Mouse (Mus musculus): ENCODE results near the gene Cand1. TPM values are rescaled to one million over a fixed set of nuclear protein-coding genes. Genes with fewer than 3 reads are reported as not detected.
A peak's percentile ranks its signal among the peaks of the same experiment; 100 is the strongest.

The Cand1 gene
- polyA plus RNA-seq, 1 experiment from 2014 or later = 55.5 TPM

DNA sequence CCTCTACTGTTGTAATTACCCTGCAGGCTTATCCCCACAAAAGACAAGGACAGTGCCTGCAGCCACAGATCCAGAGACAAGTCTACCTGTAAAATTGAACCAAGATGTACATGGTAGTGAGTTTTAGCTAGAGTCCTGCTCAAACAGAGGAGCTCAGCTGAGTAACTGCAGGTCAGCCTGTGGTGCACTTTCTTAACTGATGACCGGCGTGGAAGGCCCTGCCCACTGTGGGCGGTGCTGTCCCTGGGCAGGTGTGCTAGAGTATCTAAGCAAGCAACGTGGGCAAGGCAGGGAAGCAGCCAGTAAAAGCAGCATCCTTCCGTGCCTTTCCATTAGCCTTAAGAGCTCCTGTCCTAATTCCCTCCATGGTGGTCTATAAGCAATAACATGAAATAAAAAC, 34.6 kb downstream of the Cand1 start:
- no peaks in the 10 kb centered on the region for H3K9me3 ChIP-seq (replicated peaks)
- no peaks in the 10 kb centered on the region for H3K4me1 ChIP-seq
- no peak for ATAC-seq
- no peak overlapping the region for H3K27ac ChIP-seq
- WGBS = 88% methylated on average over 5 of the region's 5 CpGs
- no peak overlapping the region for H3K4me2 ChIP-seq
- peaks cover 87% of the 10 kb centered on the region for H3K36me3 ChIP-seq (ENCODE audit: poor library complexity, severe bottlenecking)
- no peak overlapping the region for H3K9ac ChIP-seq
- no peaks in the 10 kb centered on the region for H3K27me3 ChIP-seq
- H3K4me3 ChIP-seq = no peak overlapping the region

DNA sequence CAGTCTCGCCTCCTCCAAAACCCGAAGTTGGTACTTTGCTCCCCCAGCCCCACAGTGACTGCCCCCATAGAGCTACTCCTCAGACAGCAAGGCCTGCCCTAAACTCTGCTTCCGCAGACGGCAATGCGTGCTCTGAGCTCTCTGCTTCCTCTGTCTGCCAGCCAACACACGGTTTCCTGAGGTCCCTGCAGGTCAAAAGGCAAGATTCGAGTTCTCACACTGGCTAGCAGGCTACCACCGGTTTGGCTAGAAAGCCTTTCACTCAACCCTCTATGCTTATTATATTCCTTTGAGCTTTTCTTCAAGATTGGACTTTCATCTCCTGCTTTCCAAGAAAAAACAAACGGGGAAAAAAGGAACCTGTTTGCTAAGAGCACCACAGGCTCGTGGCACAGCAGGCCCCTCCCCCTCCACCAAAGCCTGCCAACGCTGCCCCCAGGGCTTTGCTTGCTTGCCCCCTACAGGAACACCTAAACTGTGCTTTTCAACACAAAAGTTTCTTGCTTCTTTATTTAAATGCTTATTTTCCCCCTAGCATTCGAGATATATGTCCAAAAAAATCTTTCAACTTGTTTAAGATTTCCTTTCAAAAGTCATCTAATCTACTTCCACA, 35.4 kb downstream of the Cand1 start:
- no peak overlapping the region for H3K9ac ChIP-seq
- 83% methylated on average over 12 of the region's 12 CpGs for WGBS
- H3K4me3 ChIP-seq = no peak overlapping the region
- H3K9me3 ChIP-seq (replicated peaks) = no peaks in the 10 kb centered on the region
- ATAC-seq = no peak
- H3K4me2 ChIP-seq = no peak overlapping the region
- H3K36me3 ChIP-seq (ENCODE audit: poor library complexity, severe bottlenecking) = peaks cover 85% of the 10 kb centered on the region
- no peaks in the 10 kb centered on the region for H3K4me1 ChIP-seq
- H3K27ac ChIP-seq = no peak overlapping the region
- no peaks in the 10 kb centered on the region for H3K27me3 ChIP-seq

DNA sequence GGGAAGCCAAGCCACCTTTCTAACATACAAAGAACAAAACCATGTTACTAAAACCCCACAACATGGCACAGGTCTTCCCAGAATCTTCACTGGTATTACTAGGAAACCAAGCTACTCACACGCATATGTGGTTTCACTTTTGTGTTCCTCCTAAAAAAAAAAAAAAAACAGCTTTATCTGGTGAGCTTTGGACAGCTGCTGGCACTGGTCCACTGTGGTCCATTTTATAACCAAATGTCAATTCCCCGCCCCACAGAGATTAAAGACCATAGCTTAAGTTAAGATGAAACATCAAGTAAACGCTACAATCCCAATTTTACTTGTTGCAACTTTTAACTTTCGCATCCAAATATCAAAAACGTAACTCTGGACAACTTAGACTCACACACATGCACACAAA, 40.0 kb downstream of the Cand1 start:
- WGBS = 97% methylated on average over 5 of the region's 5 CpGs

DNA sequence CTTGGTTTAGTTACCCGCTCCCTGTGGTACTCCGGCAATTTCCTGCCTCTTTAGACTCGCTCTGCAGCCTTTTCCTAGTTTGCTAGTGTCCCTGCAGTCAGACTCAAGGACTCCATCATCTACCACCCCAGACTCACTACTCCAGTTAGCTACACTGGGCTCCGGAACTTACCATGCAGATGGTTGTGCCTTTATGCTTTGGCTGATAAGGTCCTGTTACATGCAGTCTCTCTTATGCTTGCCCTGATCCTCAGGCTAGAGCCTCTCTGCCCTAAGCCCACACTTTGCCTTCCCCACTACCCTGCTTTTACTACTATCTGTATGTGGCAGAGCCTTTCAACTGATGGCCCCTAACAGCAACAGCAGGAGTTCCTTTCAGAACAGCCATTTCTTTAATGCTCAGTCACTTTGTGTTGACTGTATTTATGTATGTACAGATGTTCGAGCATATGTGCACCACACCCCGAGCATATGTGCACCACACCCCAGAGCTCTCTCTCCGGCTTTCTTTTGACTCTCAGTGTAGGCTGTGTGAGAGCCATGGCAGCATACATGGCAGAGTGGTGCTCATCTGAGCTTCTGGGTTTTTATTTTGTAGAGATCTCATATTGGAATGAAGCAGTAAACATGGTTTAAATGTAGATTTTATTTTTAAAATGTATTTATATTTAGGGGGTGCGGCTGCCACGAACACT, 41.5 kb downstream of the Cand1 start:
- Histone ChIP-seq H3K27me3 (no peaks in the 10 kb centered on the region), H3K9me3 (replicated peaks) (no peaks in the 10 kb centered on the region; the same call in 1 of the 2 replicates), H3K27ac (no peak overlapping the region), H3K9ac (no peak overlapping the region), H3K4me1 (no peaks in the 10 kb centered on the region), H3K4me2 (no peak overlapping the region), H3K4me3 (no peak overlapping the region), H3K36me3 (ENCODE audit: poor library complexity, severe bottlenecking) (peaks cover 52% of the 10 kb centered on the region)
- WGBS = 97% methylated on average over 9 of the region's 9 CpGs
- ATAC-seq = peak; percentile 79

More for the DNA sequence above, 40.0 kb downstream of the Cand1 start:
- H3K9me3 ChIP-seq (replicated peaks) = no peaks in the 10 kb centered on the region; the same call in 1 of the 2 replicates
- H3K4me2 ChIP-seq = no peak overlapping the region
- no peaks in the 10 kb centered on the region for H3K4me1 ChIP-seq
- H3K4me3 ChIP-seq = no peak overlapping the region
- ATAC-seq = no peak
- no peak overlapping the region for H3K9ac ChIP-seq
- H3K27me3 ChIP-seq = no peaks in the 10 kb centered on the region
- H3K27ac ChIP-seq = no peak overlapping the region
- H3K36me3 ChIP-seq (ENCODE audit: poor library complexity, severe bottlenecking) = peaks cover 62% of the 10 kb centered on the region

DNA sequence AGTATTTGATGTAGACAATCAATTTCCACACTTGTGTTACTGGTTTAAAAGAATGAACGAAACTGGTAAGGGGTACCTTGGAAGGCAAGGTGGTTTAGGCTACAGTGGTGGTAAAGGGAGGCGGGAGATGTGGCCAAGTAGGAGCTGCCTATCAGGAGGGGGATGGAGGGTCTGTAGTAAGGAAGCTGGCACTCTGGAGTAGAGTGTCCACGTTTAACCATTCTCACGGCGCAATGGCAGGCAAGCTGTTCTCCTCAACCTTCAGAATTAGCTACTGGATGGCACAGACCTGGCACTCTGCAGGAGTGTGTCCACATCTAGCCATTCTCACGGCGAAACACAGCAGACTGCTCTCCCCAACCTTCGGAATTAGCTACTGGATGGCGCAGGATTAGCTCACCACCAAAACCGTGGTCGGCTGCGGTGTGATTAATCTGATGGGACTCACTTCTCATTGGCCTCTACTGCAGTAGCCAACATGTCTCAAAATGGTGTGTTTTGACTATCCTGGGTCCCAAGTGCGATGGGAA, 42.2 kb downstream of the Cand1 start:
- Histone ChIP-seq H3K4me3 (no peak overlapping the region), H3K36me3 (ENCODE audit: poor library complexity, severe bottlenecking) (peaks cover 45% of the 10 kb centered on the region), H3K9me3 (replicated peaks) (no peaks in the 10 kb centered on the region; the same call in 1 of the 2 replicates), H3K27me3 (no peaks in the 10 kb centered on the region), H3K4me2 (no peak overlapping the region), H3K27ac (no peak overlapping the region), H3K4me1 (no peaks in the 10 kb centered on the region), H3K9ac (no peak overlapping the region)
- ATAC-seq = no peak
- 93% methylated on average over 13 of the region's 13 CpGs for WGBS

DNA sequence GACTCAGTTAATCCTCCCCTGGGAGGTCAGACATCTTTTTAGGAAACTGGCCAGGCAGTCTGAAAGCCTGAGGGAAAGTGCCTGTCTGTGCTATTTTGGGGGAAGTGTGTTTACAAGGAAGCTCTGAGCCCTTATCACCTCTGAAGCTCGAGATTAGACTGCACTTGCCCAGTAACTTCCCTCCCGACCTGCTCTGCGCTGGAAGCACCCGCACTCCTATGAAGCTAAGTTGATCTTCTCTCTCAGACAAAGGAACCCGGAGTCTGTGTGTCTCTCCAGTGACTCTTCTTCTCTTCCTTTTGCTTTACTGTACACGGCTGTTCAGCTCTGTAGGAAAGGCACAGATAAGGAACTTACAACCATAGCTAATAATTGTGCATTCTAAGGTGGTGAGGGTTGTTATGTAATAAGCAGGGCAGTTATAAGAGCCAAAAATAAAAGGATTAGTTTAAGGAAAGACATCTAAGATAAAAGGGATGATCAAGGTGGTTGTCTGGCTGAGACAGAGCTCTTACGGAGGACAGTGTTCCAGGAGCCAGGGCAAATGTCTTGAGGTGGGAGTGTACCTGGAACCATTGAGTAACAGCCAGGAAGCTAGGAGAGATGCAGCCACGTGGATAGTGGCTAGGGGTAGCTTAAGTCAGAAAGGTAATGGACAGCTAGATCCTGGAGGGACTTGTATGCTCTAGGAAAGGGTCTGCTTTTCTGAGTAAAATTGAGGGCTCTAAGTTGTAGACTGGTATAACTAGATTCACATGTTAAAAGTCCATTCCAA, 47.1 kb downstream of the Cand1 start:
- Histone ChIP-seq H3K4me1 (no peaks in the 10 kb centered on the region), H3K27ac (no peak overlapping the region), H3K36me3 (ENCODE audit: poor library complexity, severe bottlenecking) (peaks cover 14% of the 10 kb centered on the region), H3K9ac (no peak overlapping the region), H3K4me3 (no peak overlapping the region), H3K9me3 (replicated peaks) (no peaks in the 10 kb centered on the region; the same call in 1 of the 2 replicates), H3K27me3 (no peaks in the 10 kb centered on the region), H3K4me2 (no peak overlapping the region)
- ATAC-seq = no peak
- 69% methylated on average over 8 of the region's 8 CpGs for WGBS

DNA sequence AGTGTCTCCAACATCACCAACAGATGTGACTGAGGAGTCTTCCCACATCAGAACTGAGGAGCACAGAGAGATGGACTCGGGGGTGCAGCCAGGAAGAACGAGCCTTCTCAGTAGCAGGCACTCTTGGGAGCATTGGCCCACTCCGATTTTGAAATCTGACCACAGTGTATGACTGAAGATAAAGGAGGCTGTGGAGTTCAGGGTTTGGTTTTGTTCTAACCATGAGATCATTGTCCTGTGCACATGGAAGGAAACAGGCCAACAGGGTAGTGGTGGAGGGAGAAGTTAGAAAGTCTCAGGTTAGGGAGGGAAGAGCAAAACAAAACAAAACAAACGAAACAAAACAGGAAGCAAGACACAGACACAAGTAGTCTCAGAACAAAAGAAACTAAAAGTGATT, 52.1 kb downstream of the Cand1 start:
- 70% methylated on average over 4 of the region's 4 CpGs for WGBS
- H3K27me3 ChIP-seq = no peaks in the 10 kb centered on the region
- H3K36me3 ChIP-seq (ENCODE audit: poor library complexity, severe bottlenecking) = no peaks in the 10 kb centered on the region; the same call in 1 of the 2 replicates
- ATAC-seq = no peak
- H3K4me3 ChIP-seq = no peak overlapping the region
- no peak overlapping the region for H3K27ac ChIP-seq
- no peak overlapping the region for H3K4me2 ChIP-seq
- H3K9ac ChIP-seq = no peak overlapping the region
- no peaks in the 10 kb centered on the region for H3K4me1 ChIP-seq
- no peaks in the 10 kb centered on the region; the same call in 1 of the 2 replicates for H3K9me3 ChIP-seq (replicated peaks)

DNA sequence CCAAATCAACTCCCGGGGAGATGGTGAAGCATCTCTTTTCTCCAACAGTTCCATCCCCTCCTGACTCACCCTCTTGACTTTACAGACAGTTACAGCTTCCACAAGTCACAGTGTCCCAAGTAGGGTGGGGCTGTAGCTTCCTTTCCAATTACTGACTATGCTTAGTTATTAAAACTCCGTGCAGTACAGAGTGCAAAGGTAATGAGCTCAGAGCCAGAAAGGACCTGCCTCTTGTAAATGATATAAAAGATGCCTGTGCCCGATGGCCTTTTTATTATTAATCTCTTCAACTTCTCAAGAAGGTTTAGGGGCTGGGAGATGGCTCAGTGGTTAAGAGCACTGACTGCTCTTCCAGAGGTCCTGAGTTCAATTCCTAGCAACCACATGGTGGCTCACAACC, 70.2 kb downstream of the Cand1 start:
- Histone ChIP-seq H3K27me3 (no peaks in the 10 kb centered on the region), H3K36me3 (ENCODE audit: poor library complexity, severe bottlenecking) (no peaks in the 10 kb centered on the region), H3K4me3 (no peak overlapping the region), H3K9ac (no peak overlapping the region), H3K4me2 (no peak overlapping the region), H3K27ac (no peak overlapping the region), H3K9me3 (replicated peaks) (no peaks in the 10 kb centered on the region), H3K4me1 (no peaks in the 10 kb centered on the region)
- no peak for ATAC-seq
- WGBS = 87% methylated on average over 3 of the region's 3 CpGs

DNA sequence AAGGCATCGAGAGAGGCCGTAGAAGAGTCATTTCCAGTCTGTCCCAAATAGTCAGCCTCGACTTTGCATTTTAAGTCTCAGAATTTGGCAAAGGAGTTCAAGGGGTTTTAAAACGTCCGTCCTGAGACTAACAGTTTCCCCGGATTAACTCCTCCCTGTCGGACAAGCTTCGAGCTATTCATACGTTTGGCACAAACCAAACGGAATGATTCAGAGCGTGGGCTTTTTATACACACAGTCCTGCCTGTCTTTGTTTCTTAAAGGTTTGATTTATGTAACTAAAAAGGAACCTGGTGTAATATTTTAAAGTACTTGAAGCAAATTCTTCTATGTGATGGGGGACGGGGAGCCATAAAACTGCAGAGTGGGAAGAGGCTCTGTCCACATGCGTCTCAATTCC, 70.6 kb downstream of the Cand1 start:
- Histone ChIP-seq H3K4me1 (no peaks in the 10 kb centered on the region), H3K27ac (no peak overlapping the region), H3K9me3 (replicated peaks) (no peaks in the 10 kb centered on the region), H3K9ac (no peak overlapping the region), H3K27me3 (no peaks in the 10 kb centered on the region), H3K4me3 (no peak overlapping the region), H3K4me2 (no peak overlapping the region), H3K36me3 (ENCODE audit: poor library complexity, severe bottlenecking) (no peaks in the 10 kb centered on the region)
- ATAC-seq = no peak
- WGBS = 75% methylated on average over 13 of the region's 13 CpGs

DNA sequence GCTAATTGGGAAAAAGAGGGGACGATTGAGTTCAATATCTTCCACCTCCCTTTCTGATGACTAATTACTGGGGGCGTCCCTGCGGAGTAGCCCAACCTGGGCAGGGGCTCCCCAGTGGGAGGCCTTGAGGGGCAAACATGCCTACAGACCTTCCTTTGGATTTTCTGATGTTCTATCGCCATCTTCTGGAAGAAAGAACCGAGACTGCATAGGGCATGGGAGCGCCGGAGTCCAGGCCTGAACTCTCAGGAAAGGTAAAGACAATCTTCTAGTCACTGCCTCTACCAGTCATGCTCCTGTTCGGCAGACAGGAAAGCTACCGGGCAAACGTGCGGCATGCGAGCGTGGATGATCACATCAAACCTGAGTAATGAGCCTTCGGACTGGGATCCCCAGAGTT, 71.1 kb downstream of the Cand1 start:
- Histone ChIP-seq H3K4me3 (no peak overlapping the region), H3K9me3 (replicated peaks) (no peaks in the 10 kb centered on the region), H3K4me1 (no peaks in the 10 kb centered on the region), H3K4me2 (no peak overlapping the region), H3K36me3 (ENCODE audit: poor library complexity, severe bottlenecking) (no peaks in the 10 kb centered on the region), H3K9ac (no peak overlapping the region), H3K27ac (no peak overlapping the region), H3K27me3 (no peaks in the 10 kb centered on the region)
- 25% methylated on average over 14 of the region's 14 CpGs for WGBS
- ATAC-seq = no peak

DNA sequence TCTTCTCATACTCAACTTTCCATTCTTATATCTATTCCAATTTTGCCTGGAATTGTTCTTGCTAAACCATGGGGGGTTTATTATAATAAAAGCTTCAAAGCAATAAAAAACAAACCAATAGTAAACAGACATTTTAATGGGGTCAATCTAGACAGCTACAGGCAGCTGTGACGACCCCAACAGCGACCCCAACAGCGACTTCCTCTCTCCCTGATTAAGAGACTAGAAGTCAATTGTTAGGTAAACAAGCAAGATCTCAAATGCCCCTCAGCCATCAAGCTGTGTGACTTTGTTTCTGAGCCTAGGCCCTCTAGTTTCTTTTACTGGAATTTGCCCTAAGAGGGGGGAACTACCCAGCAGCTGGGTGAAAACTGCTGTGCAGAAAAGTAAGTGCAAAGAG, 72.0 kb downstream of the Cand1 start:
- 20% methylated on average over 3 of the region's 3 CpGs for WGBS
- no peak overlapping the region for H3K27ac ChIP-seq
- no peak for ATAC-seq
- H3K4me2 ChIP-seq = no peak overlapping the region
- H3K4me3 ChIP-seq = no peak overlapping the region
- H3K4me1 ChIP-seq = no peaks in the 10 kb centered on the region
- no peaks in the 10 kb centered on the region for H3K27me3 ChIP-seq
- H3K9me3 ChIP-seq (replicated peaks) = no peaks in the 10 kb centered on the region
- no peaks in the 10 kb centered on the region for H3K36me3 ChIP-seq (ENCODE audit: poor library complexity, severe bottlenecking)
- H3K9ac ChIP-seq = no peak overlapping the region

DNA sequence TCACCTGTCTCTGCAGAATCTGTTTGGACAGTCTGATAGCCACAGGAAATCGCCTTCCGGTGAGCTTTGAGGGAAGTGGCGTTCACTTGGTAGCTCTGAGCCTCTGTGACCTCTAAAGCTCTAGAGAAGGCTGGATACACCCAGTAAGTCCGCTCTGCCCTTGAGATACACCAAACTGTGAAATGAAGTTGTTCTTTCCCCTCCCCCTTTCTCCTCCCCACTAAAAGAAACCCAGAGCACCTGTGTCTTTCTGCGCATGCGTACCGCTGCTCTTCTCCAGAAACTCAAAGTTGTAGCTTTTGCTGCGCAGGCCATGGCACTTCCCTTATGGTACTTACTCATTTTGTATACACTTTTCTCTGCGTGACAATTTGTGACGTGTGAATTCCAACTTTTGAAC, 74.8 kb downstream of the Cand1 start:
- Histone ChIP-seq H3K4me1 (no peaks in the 10 kb centered on the region), H3K27me3 (no peaks in the 10 kb centered on the region), H3K4me2 (no peak overlapping the region), H3K9me3 (replicated peaks) (peaks cover 7% of the 10 kb centered on the region), H3K36me3 (ENCODE audit: poor library complexity, severe bottlenecking) (no peaks in the 10 kb centered on the region), H3K4me3 (no peak overlapping the region), H3K27ac (no peak overlapping the region), H3K9ac (no peak overlapping the region)
- ATAC-seq = no peak
- WGBS = 93% methylated on average over 10 of the region's 10 CpGs

Data from forebrain, embryonic 13.5 days (tissue).